Mouse (Mus musculus) MEL (cell line): ENCODE measurements at regions not wholly inside any gene's neighbourhood (a gene's known extent, or its start where the extent isn't known, plus 50 kb on each side); places are given as distances from the start of the nearest gene placed in this dataset.

Source experiments
- DNase-seq: peaks from one replicate; pipeline ENCODE4 v3.0.0; 2011; ENCODE audit warnings: low read depth, low spot score
- H3K27ac ChIP-seq: 2 replicates; pipeline ENCODE4 v1.5.1; 2012; ENCODE audit warnings: low read depth, mild to moderate bottlenecking, control low read depth, low read length, moderate library complexity; ENCODE audit not compliant: control insufficient read depth
- H3K27me3 ChIP-seq, 2 experiments: fragments of 150-350 bp in 1 of 2; sonication (generic) in 1 of 2; 2 replicates each; pipeline ENCODE4 v1.6.1; 2012; ENCODE audit warnings: low read length in 2 of 2, mild to moderate bottlenecking in 2 of 2, improper control_type of control experiment in 1 of 2, moderate library complexity in 1 of 2; ENCODE audit not compliant: insufficient read depth in 2 of 2, control insufficient read depth in 1 of 2
- H3K36me3 ChIP-seq, 2 experiments: 2 replicates each; pipeline ENCODE4 v1.6.1; 2012 to 2014; ENCODE audit warnings: low read length in 2 of 2, improper control_type of control experiment in 1 of 2, inconsistent platforms in 1 of 2, mild to moderate bottlenecking in 1 of 2; ENCODE audit not compliant: insufficient read depth in 2 of 2, control insufficient read depth in 1 of 2
- H3K4me1 ChIP-seq, 2 experiments: fragments of 150-350 bp in 1 of 2; sonication (generic) in 1 of 2; 2 replicates each; pipeline ENCODE4 v1.6.1; 2012; ENCODE audit warnings: low read length in 2 of 2, improper control_type of control experiment in 1 of 2, mild to moderate bottlenecking in 1 of 2; ENCODE audit not compliant: insufficient read depth in 2 of 2, control insufficient read depth in 1 of 2
- H3K4me3 ChIP-seq, 2 experiments: fragments of 150-350 bp in 1 of 2; sonication (generic) in 1 of 2; 2 replicates each; pipeline ENCODE4 v1.5.1; 2012; ENCODE audit warnings: low read depth in 2 of 2, low read length in 2 of 2, mild to moderate bottlenecking in 2 of 2, moderate library complexity in 2 of 2, control low read depth in 1 of 2, improper control_type of control experiment in 1 of 2; ENCODE audit not compliant: control insufficient read depth in 1 of 2, insufficient read depth in 1 of 2
- H3K79me2 ChIP-seq: 2 replicates; pipeline ENCODE4 v1.6.1; 2012; ENCODE audit warnings: mild to moderate bottlenecking, low read length, moderate library complexity; ENCODE audit not compliant: control insufficient read depth, poor library complexity, insufficient read depth
- H3K9ac ChIP-seq: 2 replicates; pipeline ENCODE4 v1.6.1; 2012; ENCODE audit warnings: low read depth, mild to moderate bottlenecking, control low read depth, low read length, moderate library complexity; ENCODE audit not compliant: control insufficient read depth, poor library complexity, severe bottlenecking
- H3K9me3 ChIP-seq: fragments of 150-350 bp; sonication (generic); replicated peaks from 2 replicates; pipeline ENCODE4 v1.6.1; 2012; ENCODE audit warnings: mild to moderate bottlenecking, low read length, improper control_type of control experiment, moderate library complexity; ENCODE audit not compliant: insufficient read depth
- CTCF ChIP-seq, 3 experiments: IDR thresholded peaks in 2 of 3; conservative IDR thresholded peaks in 1 of 3; 2 replicates each; pipeline ENCODE4 v1.5.1; 2011 to 2012; ENCODE audit warnings: low read length in 3 of 3, low read depth in 2 of 3, mild to moderate bottlenecking in 2 of 3, improper control_type of control experiment in 1 of 3, inconsistent platforms in 1 of 3, mixed read lengths in 1 of 3, moderate library complexity in 1 of 3; ENCODE audit not compliant: control insufficient read depth in 1 of 3, insufficient read depth in 1 of 3, poor library complexity in 1 of 3, severe bottlenecking in 1 of 3
- ETS1 ChIP-seq: IDR thresholded peaks from 2 replicates; pipeline ENCODE4 v1.6.1; 2012; ENCODE audit warnings: low read depth, mild to moderate bottlenecking, inconsistent platforms, low read length, improper control_type of control experiment, moderate library complexity
- JUND ChIP-seq: IDR thresholded peaks from 2 replicates; pipeline ENCODE4 v1.6.1; 2011; ENCODE audit warnings: low read depth, mild to moderate bottlenecking, improper control_type of control experiment, low read length
- MAFK ChIP-seq: IDR thresholded peaks from 2 replicates; pipeline ENCODE4 v1.6.1; 2011; ENCODE audit warnings: low read depth, mild to moderate bottlenecking, low read length, improper control_type of control experiment, borderline replicate concordance
- MEF2A ChIP-seq: IDR thresholded peaks from 2 replicates; pipeline ENCODE4 v1.6.1; 2014; ENCODE audit warnings: low read depth, mild to moderate bottlenecking, inconsistent platforms, low read length, improper control_type of control experiment; ENCODE audit not compliant: poor library complexity, insufficient replicate concordance, severe bottlenecking; ENCODE audit errors: extremely low read depth
- MXI1 ChIP-seq: IDR thresholded peaks from 2 replicates; pipeline ENCODE4 v1.6.1; 2011; ENCODE audit warnings: mild to moderate bottlenecking, low read depth, low read length, improper control_type of control experiment
- NRF1 ChIP-seq: IDR thresholded peaks from 2 replicates; pipeline ENCODE4 v1.6.1; 2014; ENCODE audit warnings: low read depth, mild to moderate bottlenecking, inconsistent platforms, low read length, improper control_type of control experiment, moderate library complexity; ENCODE audit not compliant: poor library complexity, insufficient read depth, severe bottlenecking
- RAD21 ChIP-seq: IDR thresholded peaks from 2 replicates; pipeline ENCODE4 v1.6.1; 2011; ENCODE audit warnings: mild to moderate bottlenecking, low read depth, low read length, improper control_type of control experiment
- RCOR1 ChIP-seq: IDR thresholded peaks from 2 replicates; pipeline ENCODE4 v1.6.1; 2012; ENCODE audit warnings: low read depth, mild to moderate bottlenecking, inconsistent platforms, low read length, improper control_type of control experiment
- SIN3A ChIP-seq: IDR thresholded peaks from 2 replicates; pipeline ENCODE4 v1.6.1; 2012; ENCODE audit warnings: low read length, improper control_type of control experiment, inconsistent platforms
- SMC3 ChIP-seq: IDR thresholded peaks from 2 replicates; pipeline ENCODE4 v1.6.1; 2011; ENCODE audit warnings: low read depth, low read length, improper control_type of control experiment
- UBTF ChIP-seq: IDR thresholded peaks from 2 replicates; pipeline ENCODE4 v1.6.1; 2012; ENCODE audit warnings: low read depth, mild to moderate bottlenecking, inconsistent platforms, low read length, improper control_type of control experiment, moderate library complexity, borderline replicate concordance; ENCODE audit not compliant: insufficient read depth
- USF1 ChIP-seq: IDR thresholded peaks from 2 replicates; pipeline ENCODE4 v1.6.1; 2014; ENCODE audit warnings: low read depth, mild to moderate bottlenecking, inconsistent platforms, low read length, improper control_type of control experiment, moderate library complexity
- USF2 ChIP-seq, 2 experiments: IDR thresholded peaks; 2 replicates each; pipeline ENCODE4 v1.6.1; 2011 to 2012; ENCODE audit warnings: improper control_type of control experiment in 2 of 2, low read length in 2 of 2, borderline replicate concordance in 1 of 2, inconsistent platforms in 1 of 2, low read depth in 1 of 2, mild to moderate bottlenecking in 1 of 2; ENCODE audit not compliant: insufficient read depth in 1 of 2
- ZC3H11A ChIP-seq: IDR thresholded peaks from 2 replicates; pipeline ENCODE4 v1.6.1; 2012; ENCODE audit warnings: low read depth, mild to moderate bottlenecking, inconsistent platforms, low read length, improper control_type of control experiment
- ZMIZ1 ChIP-seq: IDR thresholded peaks from 2 replicates; pipeline ENCODE4 v1.6.1; 2012; ENCODE audit warnings: low read depth, mild to moderate bottlenecking, inconsistent platforms, low read length, improper control_type of control experiment, moderate library complexity

GRCm38 (mm10) chr1:144699790-144700189 lies 75.4 kb downstream of the Rgs18 start:
- no peaks in the 10 kb centered on the region for H3K4me1 ChIP-seq
- TF ChIP-seq ZC3H11A: no peak
- TF ChIP-seq SMC3: 0 out of 2 replicates have a peak, but pooled peaks have one; percentile 0
- TF ChIP-seq, all 39 proteins: peak for 1
- H3K79me2 ChIP-seq: no peaks in the 10 kb centered on the region

GRCm38 (mm10) chr1:144695253-144695652 lies 80.0 kb downstream of the Rgs18 start:
- TF ChIP-seq MXI1 (no peak), MEF2A (no peak), UBTF (no peak), JUND (no peak), ZMIZ1 (no peak), RAD21 (no peak), ETS1 (no peak), RCOR1 (no peak), SIN3A (no peak), NRF1 (no peak), MAFK (no peak), USF2 (IDR thresholded peaks at IDR 0.05; ENCODE audit: borderline replicate concordance in 1 of 2, insufficient read depth in 1 of 2, low read depth in 1 of 2, low read length in 2 of 2) (no peak)
- no peaks in the 10 kb centered on the region for H3K4me1 ChIP-seq
- H3K27me3 ChIP-seq: no peaks in the 10 kb centered on the region
- H3K36me3 ChIP-seq: no peaks in the 10 kb centered on the region
- no peak overlapping the region for H3K27ac ChIP-seq
- H3K9ac ChIP-seq: no peak overlapping the region
- H3K79me2 ChIP-seq: no peaks in the 10 kb centered on the region
- no peak for DNase-seq
- H3K4me3 ChIP-seq: no peak overlapping the region
- no peaks in the 10 kb centered on the region for H3K9me3 ChIP-seq

More at GRCm38 (mm10) chr1:144699790-144700189, 75.4 kb downstream of the Rgs18 start:
- DNase-seq: peak; percentile 14
- Histone ChIP-seq H3K27ac (no peak overlapping the region), H3K27me3 (no peaks in the 10 kb centered on the region), H3K4me3 (no peak overlapping the region), H3K9ac (no peak overlapping the region), H3K36me3 (no peaks in the 10 kb centered on the region), H3K9me3 (no peaks in the 10 kb centered on the region)

DNA sequence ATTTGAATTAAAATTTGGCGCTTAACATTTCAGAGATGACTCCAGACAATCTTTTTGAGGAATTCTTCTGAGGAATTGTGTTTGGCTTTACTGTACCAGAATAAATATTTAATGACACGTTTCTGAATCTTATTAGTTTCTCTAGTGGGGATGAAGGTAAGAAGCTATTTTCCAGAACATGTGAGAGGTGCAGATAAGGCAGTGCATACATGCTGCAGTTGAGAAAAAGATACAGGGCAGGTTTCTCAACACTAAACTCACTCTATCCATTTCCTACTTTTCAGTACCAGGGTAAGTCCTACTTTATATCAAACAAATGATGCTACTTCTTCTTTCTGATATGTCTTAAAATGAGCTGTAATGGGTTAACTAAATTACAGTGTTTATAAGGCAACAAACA lies 84.9 kb downstream of the Rgs18 start:
- no peak overlapping the region for H3K27ac ChIP-seq
- DNase-seq: no peak
- 0 out of 4 replicates have a peak, but pooled peaks cover 0 to under 1% of the 10 kb centered on the region in 2 experiments for H3K36me3 ChIP-seq
- no peaks in the 10 kb centered on the region for H3K4me1 ChIP-seq
- no peaks in the 10 kb centered on the region for H3K79me2 ChIP-seq
- no peak for TF ChIP-seq CTCF (IDR thresholded peaks at IDR 0.05 in 2 of 3, conservative IDR thresholded peaks at IDR 0.05 in 1 of 3; ENCODE audit: control insufficient read depth in 1 of 3, insufficient read depth in 1 of 3, low read depth in 2 of 3, low read length in 3 of 3, poor library complexity in 1 of 3, severe bottlenecking in 1 of 3)
- TF ChIP-seq USF1: no peak
- H3K9ac ChIP-seq: no peak overlapping the region
- no peaks in the 10 kb centered on the region for H3K27me3 ChIP-seq
- H3K4me3 ChIP-seq: no peak overlapping the region
- H3K9me3 ChIP-seq: no peaks in the 10 kb centered on the region
